Mouse (Mus musculus) frontal cortex, postnatal 10 days (tissue): ENCODE results near the gene Irak4.
A peak's percentile ranks its signal among the peaks of the same experiment; 100 is the strongest.

Source experiments
- DNase-seq, 2 experiments: peaks; one replicate each; pipeline ENCODE4 v3.0.0; 2022; ENCODE audit warnings: low spot score in 2 of 2, mixed read lengths in 1 of 2

Irak4 gene

GRCm38 (mm10) chr15:94543409-94544051 lies at the start of gene Irak4, which contains the start of gene Pus7l:
Gene Irak4 (plus strand): TSS chr15:94543643.
Gene Pus7l (minus strand): TSS chr15:94543547.
- peak; percentile 87 for DNase-seq

GRCm38 (mm10) chr15:94494445-94494844 lies 49.0 kb upstream of the Irak4 start:
- no peak for DNase-seq

- DNase-seq = no peak
Observed at GRCm38 (mm10) chr15:94495936-94496335, 47.5 kb upstream of the Irak4 start.

- no peak for DNase-seq
Observed at GRCm38 (mm10) chr15:94499260-94499659, 44.2 kb upstream of the Irak4 start.

- DNase-seq = no peak
Observed at GRCm38 (mm10) chr15:94503451-94504215, 39.8 kb upstream of the Irak4 start.

- DNase-seq = no peak
Observed at GRCm38 (mm10) chr15:94517913-94518491, 25.4 kb upstream of the Irak4 start.

GRCm38 (mm10) chr15:94520205-94520900 lies 23.1 kb upstream of the Irak4 start:
- no peak for DNase-seq

GRCm38 (mm10) chr15:94520959-94521358 lies 22.5 kb upstream of the Irak4 start:
- DNase-seq = no peak

GRCm38 (mm10) chr15:94523251-94523650 lies 20.2 kb upstream of the Irak4 start:
- DNase-seq = no peak

GRCm38 (mm10) chr15:94524956-94525355 lies 18.5 kb upstream of the Irak4 start:
- DNase-seq = no peak

- DNase-seq = no peak
Observed at GRCm38 (mm10) chr15:94530519-94530918, 12.9 kb upstream of the Irak4 start.

GRCm38 (mm10) chr15:94532306-94532705 lies 11.1 kb upstream of the Irak4 start:
- no peak for DNase-seq

GRCm38 (mm10) chr15:94532956-94533355 lies 10.5 kb upstream of the Irak4 start:
- DNase-seq = no peak

- DNase-seq = no peak
Observed at GRCm38 (mm10) chr15:94535521-94535920, 7.9 kb upstream of the Irak4 start.

- no peak for DNase-seq
Observed at GRCm38 (mm10) chr15:94539296-94539695, 4.1 kb upstream of the Irak4 start.

- DNase-seq = no peak
Observed at GRCm38 (mm10) chr15:94542567-94543408, 655 bp upstream of the Irak4 start.

GRCm38 (mm10) chr15:94544052-94544636 lies 701 bp downstream of the Irak4 start:
- DNase-seq = no peak

- DNase-seq = no peak
Observed at GRCm38 (mm10) chr15:94544844-94545243, 1.4 kb downstream of the Irak4 start.

- DNase-seq = no peak
Observed at GRCm38 (mm10) chr15:94553536-94553935, 10.1 kb downstream of the Irak4 start.

- DNase-seq = peak; percentile 60 to 83
Observed at GRCm38 (mm10) chr15:94557442-94557841, 14.0 kb downstream of the Irak4 start.
